Comparison of ENCODE assay signal across 12 mouse cellular contexts in genomic region chr12:79686594-79687325, GRCm38 (mm10).
A peak's percentile ranks its signal among the peaks of the same experiment; 100 is the strongest.
DNase-seq lines count a peak whose midpoint lies in the region; ATAC-seq and TF ChIP-seq lines count a peak whose summit lies in the region.
"Had no signal": no experiment of that assay in that cellular context is flagged by ENCODE, and none has a peak within 500 bp of the region (broad histone marks: within the 10 kb centered on the region; RNA-seq: fewer than 3 reads in every experiment).

No protein-coding gene starts in this region.

- WGBS in kidney, embryonic 16.5 days, result 62% methylated on average over 9 of the region's 9 CpGs
- WGBS in limb, embryonic 12.5 days, result 67% methylated on average over 9 of the region's 9 CpGs

- H3K4me2 ChIP-seq in kidney, embryonic 16.5 days (replicated peaks; ENCODE audit: low read depth, low read length), result no peak overlapping the region
- H3K4me2 ChIP-seq in limb, embryonic 12.5 days, result no peak overlapping the region
- H3K4me2 ChIP-seq: liver, embryonic 11.5 days had no signal

- H3K36me3 ChIP-seq in kidney, embryonic 16.5 days (ENCODE audit: insufficient read depth, low read length), result no peaks in the 10 kb centered on the region
- no peaks in the 10 kb centered on the region for H3K36me3 ChIP-seq in limb, embryonic 12.5 days

- ATAC-seq in CD4-positive, CD25-positive, alpha-beta regulatory T cell, adult 4 months, result no peak
- no peak for ATAC-seq in kidney, embryonic 16.5 days (ENCODE audit: low FRiP score, low TSS enrichment)
- ATAC-seq in limb, embryonic 12.5 days (ENCODE audit: insufficient number of reproducible peaks, insufficient read depth, low FRiP score, low TSS enrichment, low read depth), result no peak

- H3K9ac ChIP-seq in kidney, embryonic 16.5 days (replicated peaks; ENCODE audit: low read length), result no peak overlapping the region
- H3K9ac ChIP-seq in limb, embryonic 12.5 days (replicated peaks), result no peak overlapping the region

- no peak for TF ChIP-seq POLR2A in brain, embryonic 14.5 days (IDR thresholded peaks at IDR 0.05; ENCODE audit: borderline replicate concordance, extremely low read depth, insufficient read depth, insufficient read length, poor library complexity, severe bottlenecking)

- no peaks in the 10 kb centered on the region for H3K9me3 ChIP-seq in kidney, embryonic 16.5 days (ENCODE audit: low read length)
- H3K9me3 ChIP-seq in limb, embryonic 12.5 days, result no peaks in the 10 kb centered on the region

- no peaks in the 10 kb centered on the region for H3K27me3 ChIP-seq in kidney, embryonic 16.5 days (ENCODE audit: insufficient read depth, low read length)
- H3K27me3 ChIP-seq in limb, embryonic 12.5 days, result no peaks in the 10 kb centered on the region; the same call in 1 of the 2 replicates

- no peak overlapping the region for H3K4me3 ChIP-seq in kidney, embryonic 16.5 days (ENCODE audit: low read length)
- no peak overlapping the region for H3K4me3 ChIP-seq in limb, embryonic 12.5 days (replicated peaks)
- H3K4me3 ChIP-seq: myocyte had no signal

- no peak for TF ChIP-seq CTCF in brain, embryonic 14.5 days (IDR thresholded peaks at IDR 0.05; ENCODE audit: borderline replicate concordance, extremely low read depth, insufficient read depth, insufficient read length)

- H3K27ac ChIP-seq in kidney, embryonic 16.5 days (ENCODE audit: low read length), result peak overlapping the region; percentile 78
- peak overlapping the region; percentile 66 for H3K27ac ChIP-seq in limb, embryonic 12.5 days

- peaks cover 41% of the 10 kb centered on the region for H3K4me1 ChIP-seq in kidney, embryonic 16.5 days (ENCODE audit: insufficient read depth, low read length)
- H3K4me1 ChIP-seq in limb, embryonic 12.5 days (replicated peaks), result peaks cover 42% of the 10 kb centered on the region

- DNase-seq in CD4-positive, CD25-positive, alpha-beta regulatory T cell, adult 2 months (ENCODE audit: low read depth, low spot score), result peak; percentile 42
- DNase-seq in kidney, postnatal 14 days, result no peak
- DNase-seq in brain, embryonic 14.5 days (ENCODE audit: low read depth), result peak; percentile 31
- no peak for DNase-seq in thymus, postnatal 0 days (ENCODE audit: low spot score)
- no peak for DNase-seq in layer of hippocampus, adult 8-10 months (ENCODE audit: low spot score in 2 of 2)
- DNase-seq: heart, postnatal 10 days; kidney, adult 11 months had no signal

Comparison
In these comparisons a context has a peak if more than half of its experiments do, and no peak if none do; other contexts are left out.
1. DNase-seq: peak in CD4-positive, CD25-positive, alpha-beta regulatory T cell, adult 2 months (single experiment) and brain, embryonic 14.5 days (single experiment); none in kidney, postnatal 14 days (single experiment), thymus, postnatal 0 days (single experiment) and layer of hippocampus, adult 8-10 months (0 of 2).